Mouse (Mus musculus) erythroblast, embryonic 14.5 days (primary cell): Measurements from ENCODE around the gene Eef2k.

Experiments used
- GATA1 ChIP-seq: IDR thresholded peaks from 2 replicates; pipeline ENCODE4 v1.6.1; 2012; ENCODE audit warnings: low read length, inconsistent platforms, mixed read lengths
- TAL1 ChIP-seq: IDR thresholded peaks from 3 replicates; pipeline ENCODE4 v1.6.1; 2012; ENCODE audit warnings: low read length, inconsistent platforms, mixed read lengths

GRCm38 (mm10) chr7:120913332-120913731 lies 70.7 kb downstream of the Eef2k start:
- no peak for TF ChIP-seq TAL1
- no peak for TF ChIP-seq GATA1
